Mouse (Mus musculus) midbrain, embryonic 15.5 days (tissue): ENCODE measurements around the gene Pnp. TPM values are rescaled to one million over a fixed set of nuclear protein-coding genes. Genes with fewer than 3 reads are reported as not detected.
A peak's percentile ranks its signal among the peaks of the same experiment; 100 is the strongest.
"Not testable (repeated sequence)": the region's sequence is repeated elsewhere in the genome, so short reads cannot be mapped to it uniquely, and the experiment has no call there.

Source experiments
- ATAC-seq: fragments of 200-750 bp; cut with Nextera tagmentation; replicated peaks from 2 replicates; pipeline ENCODE4 v1.8.0; 2017; ENCODE audit warnings: moderate TSS enrichment
- H3K27ac ChIP-seq: fragments of 300-500 bp; sonication (generic); 2 replicates; pipeline ENCODE4 v1.5.1; 2015; ENCODE audit warnings: mild to moderate bottlenecking, inconsistent platforms
- H3K27me3 ChIP-seq: fragments of 300-500 bp; sonication (generic); replicated peaks from 2 replicates; pipeline ENCODE4 v1.6.1; 2015; ENCODE audit warnings: inconsistent platforms
- H3K36me3 ChIP-seq: fragments of 300-500 bp; sonication (generic); replicated peaks from 2 replicates; pipeline ENCODE4 v1.6.1; 2015; ENCODE audit warnings: inconsistent platforms
- H3K4me1 ChIP-seq: fragments of 300-500 bp; sonication (generic); 2 replicates; pipeline ENCODE4 v1.6.1; 2015; ENCODE audit warnings: inconsistent platforms
- H3K4me2 ChIP-seq: fragments of 300-500 bp; sonication (generic); 2 replicates; pipeline ENCODE4 v1.6.1; 2015; ENCODE audit warnings: inconsistent platforms, mild to moderate bottlenecking, moderate library complexity
- H3K4me3 ChIP-seq: fragments of 300-500 bp; sonication (generic); 2 replicates; pipeline ENCODE4 v1.5.1; 2015; ENCODE audit warnings: mild to moderate bottlenecking, inconsistent platforms
- H3K9ac ChIP-seq: fragments of 300-500 bp; sonication (generic); 2 replicates; pipeline ENCODE4 v1.6.1; 2015; ENCODE audit warnings: mild to moderate bottlenecking, inconsistent platforms
- H3K9me3 ChIP-seq: fragments of 300-500 bp; sonication (generic); 2 replicates; pipeline ENCODE4 v1.6.1; 2016; ENCODE audit warnings: inconsistent platforms
- WGBS: fragments of 180-500 bp; shearing (Covaris S2); methylation state at CpG from one replicate; pipeline ENCODE4 v1.1.7; 2015; ENCODE audit warnings: mixed read lengths; 5-methylcytosine and 5-hydroxymethylcytosine counted together
- polyA plus RNA-seq: library from polyadenylated mRNA; unstranded; fragments of >200 nt; fragmentation: Nextera tagmentation; extraction: Ambion mirVana; gene quantifications from 2 replicates; pipeline ENCODE4 v1.2.1, GENCODE M21; 2015

Gene Pnp
- polyA plus RNA-seq, 1 experiment from 2014 or later: 20.3 TPM

GRCm38 (mm10) chr14:50969558-50970544, 39.0 kb downstream of the Pnp start:
- WGBS: 10% methylated on average over 12 of the region's 12 CpGs
- Histone ChIP-seq H3K36me3 (no peaks in the 10 kb centered on the region), H3K27ac (peak overlapping the region; percentile 72), H3K4me2 (no peak overlapping the region), H3K9me3 (no peaks in the 10 kb centered on the region), H3K27me3 (no peaks in the 10 kb centered on the region), H3K4me1 (peaks cover 8% of the 10 kb centered on the region), H3K9ac (peak overlapping the region; percentile 31; the same call in 1 of the 2 replicates), H3K4me3 (no peak overlapping the region)
- peak; percentile 78 for ATAC-seq

- WGBS: 90% methylated on average over 1 of the region's 1 CpGs
- no peak for ATAC-seq
Observed at GRCm38 (mm10) chr14:50970822-50971221, 39.9 kb downstream of the Pnp start.

GRCm38 (mm10) chr14:50973054-50973453, 42.2 kb downstream of the Pnp start:
- WGBS: 94% methylated on average over 5 of the region's 5 CpGs
- ATAC-seq: not testable (repeated sequence)

More at GRCm38 (mm10) chr14:50970822-50971221, 39.9 kb downstream of the Pnp start:
- no peak overlapping the region for H3K9ac ChIP-seq
- H3K27ac ChIP-seq: no peak overlapping the region
- H3K4me3 ChIP-seq: no peak overlapping the region
- no peak overlapping the region for H3K4me2 ChIP-seq
- H3K4me1 ChIP-seq: peaks cover 8% of the 10 kb centered on the region
- H3K9me3 ChIP-seq: no peaks in the 10 kb centered on the region
- H3K36me3 ChIP-seq: no peaks in the 10 kb centered on the region
- no peaks in the 10 kb centered on the region for H3K27me3 ChIP-seq

GRCm38 (mm10) chr14:50973700-50974099, 42.8 kb downstream of the Pnp start:
- peaks cover 8% of the 10 kb centered on the region for H3K4me1 ChIP-seq
- H3K36me3 ChIP-seq: no peaks in the 10 kb centered on the region
- WGBS: 35% methylated on average over 4 of the region's 4 CpGs
- ATAC-seq: no peak
- no peak overlapping the region for H3K4me3 ChIP-seq
- H3K27me3 ChIP-seq: no peaks in the 10 kb centered on the region
- no peak overlapping the region for H3K27ac ChIP-seq
- H3K9me3 ChIP-seq: no peaks in the 10 kb centered on the region
- no peak overlapping the region for H3K4me2 ChIP-seq
- H3K9ac ChIP-seq: no peak overlapping the region

More at GRCm38 (mm10) chr14:50973054-50973453, 42.2 kb downstream of the Pnp start:
- not testable (repeated sequence) for H3K27ac ChIP-seq, H3K9ac ChIP-seq, H3K4me3 ChIP-seq, H3K4me2 ChIP-seq, H3K4me1 ChIP-seq, H3K27me3 ChIP-seq, H3K9me3 ChIP-seq, H3K36me3 ChIP-seq

- WGBS: 48% methylated on average over 5 of the region's 5 CpGs
- ATAC-seq: no peak
- Histone ChIP-seq H3K36me3 (no peaks in the 10 kb centered on the region), H3K9me3 (no peaks in the 10 kb centered on the region), H3K4me3 (no peak overlapping the region), H3K4me1 (0 out of 2 replicates have a peak, but pooled peaks cover under 1% of the 10 kb centered on the region), H3K27me3 (no peaks in the 10 kb centered on the region), H3K27ac (no peak overlapping the region), H3K4me2 (no peak overlapping the region), H3K9ac (no peak overlapping the region)
Observed at GRCm38 (mm10) chr14:50975001-50975400, 44.1 kb downstream of the Pnp start.

GRCm38 (mm10) chr14:50976674-50977073, 45.8 kb downstream of the Pnp start:
- Histone ChIP-seq H3K4me2 (peak overlapping the region; percentile 17; the same call in 1 of the 2 replicates), H3K9ac (no peak overlapping the region), H3K27ac (no peak overlapping the region), H3K4me3 (no peak overlapping the region), H3K36me3 (no peaks in the 10 kb centered on the region), H3K27me3 (no peaks in the 10 kb centered on the region), H3K9me3 (no peaks in the 10 kb centered on the region), H3K4me1 (no peaks in the 10 kb centered on the region)
- WGBS: 8% methylated on average over 9 of the region's 9 CpGs
- no peak for ATAC-seq

- not testable (repeated sequence) for H3K9me3 ChIP-seq, H3K4me1 ChIP-seq, H3K27me3 ChIP-seq, H3K27ac ChIP-seq, H3K9ac ChIP-seq, ATAC-seq, H3K36me3 ChIP-seq, H3K4me2 ChIP-seq, H3K4me3 ChIP-seq
- WGBS: 88% methylated on average over 6 of the region's 6 CpGs
Observed at GRCm38 (mm10) chr14:50978451-50978850, 47.6 kb downstream of the Pnp start.

- no peak overlapping the region for H3K4me3 ChIP-seq
- H3K4me2 ChIP-seq: no peak overlapping the region
- no peaks in the 10 kb centered on the region for H3K36me3 ChIP-seq
- no peak overlapping the region for H3K27ac ChIP-seq
- H3K27me3 ChIP-seq: no peaks in the 10 kb centered on the region
- ATAC-seq: no peak
- H3K4me1 ChIP-seq: no peaks in the 10 kb centered on the region
- no peaks in the 10 kb centered on the region for H3K9me3 ChIP-seq
- no peak overlapping the region for H3K9ac ChIP-seq
Observed at GRCm38 (mm10) chr14:50979631-50980030, 48.7 kb downstream of the Pnp start.

GRCm38 (mm10) chr14:50981207-50981606, 50.3 kb downstream of the Pnp start:
- Histone ChIP-seq H3K27me3 (no peaks in the 10 kb centered on the region), H3K4me1 (no peaks in the 10 kb centered on the region), H3K36me3 (no peaks in the 10 kb centered on the region), H3K4me2 (no peak overlapping the region), H3K9ac (no peak overlapping the region), H3K4me3 (no peak overlapping the region), H3K27ac (no peak overlapping the region), H3K9me3 (no peaks in the 10 kb centered on the region)
- WGBS: 41% methylated on average over 2 of the region's 2 CpGs
- ATAC-seq: no peak

GRCm38 (mm10) chr14:50981837-50982236, 51.0 kb downstream of the Pnp start:
- WGBS: 86% methylated on average over 5 of the region's 5 CpGs
- no peak overlapping the region for H3K4me3 ChIP-seq
- no peak overlapping the region for H3K9ac ChIP-seq
- H3K27me3 ChIP-seq: no peaks in the 10 kb centered on the region
- no peak overlapping the region for H3K27ac ChIP-seq
- no peak for ATAC-seq
- H3K4me1 ChIP-seq: no peaks in the 10 kb centered on the region
- no peak overlapping the region for H3K4me2 ChIP-seq
- no peaks in the 10 kb centered on the region for H3K36me3 ChIP-seq
- no peaks in the 10 kb centered on the region for H3K9me3 ChIP-seq

GRCm38 (mm10) chr14:50987668-50988067, 56.8 kb downstream of the Pnp start:
- Histone ChIP-seq H3K4me2 (no peak overlapping the region), H3K4me1 (no peaks in the 10 kb centered on the region), H3K9ac (no peak overlapping the region), H3K27me3 (no peaks in the 10 kb centered on the region), H3K9me3 (no peaks in the 10 kb centered on the region), H3K27ac (no peak overlapping the region), H3K36me3 (no peaks in the 10 kb centered on the region), H3K4me3 (no peak overlapping the region)
- WGBS: 95% methylated on average over 2 of the region's 2 CpGs
- ATAC-seq: no peak

GRCm38 (mm10) chr14:50991037-50991436, 60.2 kb downstream of the Pnp start:
- Histone ChIP-seq H3K4me1 (no peaks in the 10 kb centered on the region), H3K36me3 (no peaks in the 10 kb centered on the region), H3K9me3 (no peaks in the 10 kb centered on the region), H3K4me2 (no peak overlapping the region), H3K4me3 (no peak overlapping the region), H3K27ac (no peak overlapping the region), H3K9ac (no peak overlapping the region), H3K27me3 (no peaks in the 10 kb centered on the region)
- 88% methylated on average over 3 of the region's 3 CpGs for WGBS
- ATAC-seq: no peak

GRCm38 (mm10) chr14:50997088-50997487, 66.2 kb downstream of the Pnp start:
- no peak overlapping the region for H3K4me2 ChIP-seq
- ATAC-seq: no peak
- WGBS: 80% methylated on average over 3 of the region's 3 CpGs
- no peak overlapping the region for H3K27ac ChIP-seq
- H3K4me1 ChIP-seq: no peaks in the 10 kb centered on the region
- no peaks in the 10 kb centered on the region for H3K27me3 ChIP-seq
- no peak overlapping the region for H3K4me3 ChIP-seq
- H3K9ac ChIP-seq: no peak overlapping the region
- H3K9me3 ChIP-seq: no peaks in the 10 kb centered on the region
- H3K36me3 ChIP-seq: no peaks in the 10 kb centered on the region
